Mouse (Mus musculus): ENCODE measurements around the gene Tmem88. TPM values are rescaled to one million over a fixed set of nuclear protein-coding genes. Genes with fewer than 3 reads are reported as not detected.

Tmem88 gene
- total RNA-seq, 2 experiments from 2014 or later, result 14.0 to 15.7 TPM

DNA sequence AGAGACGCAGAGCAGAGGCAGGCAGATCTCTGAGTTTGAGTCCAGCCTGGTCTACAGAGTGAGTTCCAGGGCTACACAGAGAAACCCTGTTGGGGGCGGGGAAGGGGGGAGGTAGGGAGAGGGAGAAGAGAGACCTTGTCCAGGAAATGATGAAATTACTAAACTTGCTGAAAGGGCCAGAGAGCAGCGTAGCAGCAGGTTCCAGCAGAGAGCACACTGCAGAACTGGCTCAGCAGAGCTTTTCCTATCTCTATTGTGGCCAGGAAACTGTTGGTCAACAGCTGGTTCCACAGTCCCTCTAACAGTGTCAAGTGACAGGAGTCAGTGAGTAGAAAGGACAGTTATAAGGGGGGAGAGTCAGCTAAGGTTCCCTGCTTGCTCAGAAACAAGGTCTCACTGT is 18.4 kb downstream of the Tmem88 start:
- DNase-seq, result no peak

DNA sequence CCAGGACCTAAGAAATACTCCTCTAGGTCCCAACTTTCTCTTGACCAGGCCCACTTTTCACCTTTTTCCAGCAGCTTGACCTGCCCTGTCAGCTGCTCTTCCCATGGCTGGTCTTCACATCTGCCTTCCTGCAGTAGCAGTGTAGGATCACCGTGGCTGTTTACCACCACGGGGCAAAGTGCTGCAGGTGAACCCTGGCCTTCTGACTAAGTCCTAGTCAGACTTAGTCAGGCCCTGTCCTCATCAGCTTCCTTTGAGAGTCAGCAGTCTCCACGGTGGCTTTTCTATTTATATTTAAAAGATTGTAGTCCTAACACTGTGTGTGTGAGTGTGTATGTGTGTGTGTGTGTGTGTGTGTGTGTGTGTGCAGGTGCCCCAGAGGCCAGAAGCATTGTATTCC is 20.3 kb downstream of the Tmem88 start:
- DNase-seq, result no peak

- no peak for DNase-seq
Measured at GRCm38 (mm10) chr11:69375646-69376045, 22.4 kb downstream of the Tmem88 start.

GRCm38 (mm10) chr11:69373223-69373965 is 24.6 kb downstream of the Tmem88 start:
- DNase-seq, result no peak

- DNase-seq, result no peak
Measured at GRCm38 (mm10) chr11:69372780-69373170, 25.3 kb downstream of the Tmem88 start.

DNA sequence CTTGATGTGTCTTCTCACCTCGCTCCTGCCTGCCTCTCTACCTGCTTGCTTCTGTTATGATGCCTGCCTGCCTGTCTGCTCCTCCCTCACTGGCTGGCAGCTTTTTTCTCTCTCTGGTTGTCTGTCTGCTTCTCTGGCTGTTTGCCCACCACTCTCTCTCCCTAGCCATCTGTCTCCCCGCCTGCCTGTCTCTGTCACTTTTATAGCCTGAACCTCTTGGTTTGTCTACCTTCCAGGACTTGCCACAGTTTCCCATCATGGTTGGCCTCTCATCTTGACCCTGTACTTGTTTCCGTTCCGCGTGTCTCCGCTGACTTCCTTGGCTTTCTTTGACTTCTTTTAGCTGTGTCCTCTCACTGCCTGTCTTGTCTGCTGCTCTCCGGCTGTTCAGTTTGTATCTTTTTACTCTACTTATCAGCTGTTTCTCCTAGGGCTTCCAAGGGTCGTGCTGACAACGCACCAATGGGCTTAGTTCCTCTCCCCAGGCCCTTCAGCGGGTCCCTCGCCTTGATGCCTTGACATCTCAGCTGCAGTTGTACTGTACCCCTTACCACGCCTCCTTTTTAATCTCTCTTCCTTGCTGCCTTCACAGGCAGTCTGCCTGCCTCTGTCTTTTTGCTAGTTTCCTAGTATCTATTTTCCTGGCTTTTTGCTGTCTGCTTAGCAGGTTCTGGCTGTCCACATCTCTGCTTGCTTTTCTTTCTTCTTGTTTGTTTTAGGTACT is 25.8 kb downstream of the Tmem88 start:
- DNase-seq, result no peak

DNA sequence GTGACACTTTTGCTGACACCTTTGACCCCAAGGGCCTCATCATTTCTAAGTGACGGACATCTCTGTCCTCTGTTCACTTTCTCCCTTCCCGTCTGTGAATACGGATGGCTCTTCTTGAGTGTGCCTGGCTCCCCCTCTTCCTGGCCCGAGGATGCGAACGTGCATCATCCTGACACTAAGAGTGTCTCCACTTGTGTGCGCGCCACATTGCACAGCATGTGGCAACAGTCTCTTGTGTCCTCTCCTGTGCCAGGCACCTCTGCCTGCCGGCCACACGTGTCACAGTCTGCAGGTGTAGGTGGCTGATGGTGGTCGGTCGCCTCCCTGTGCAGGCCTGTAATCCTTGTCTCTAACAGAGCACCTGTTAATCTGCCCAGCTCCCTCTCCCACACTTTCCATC is 26.4 kb downstream of the Tmem88 start:
- no peak for DNase-seq

DNA sequence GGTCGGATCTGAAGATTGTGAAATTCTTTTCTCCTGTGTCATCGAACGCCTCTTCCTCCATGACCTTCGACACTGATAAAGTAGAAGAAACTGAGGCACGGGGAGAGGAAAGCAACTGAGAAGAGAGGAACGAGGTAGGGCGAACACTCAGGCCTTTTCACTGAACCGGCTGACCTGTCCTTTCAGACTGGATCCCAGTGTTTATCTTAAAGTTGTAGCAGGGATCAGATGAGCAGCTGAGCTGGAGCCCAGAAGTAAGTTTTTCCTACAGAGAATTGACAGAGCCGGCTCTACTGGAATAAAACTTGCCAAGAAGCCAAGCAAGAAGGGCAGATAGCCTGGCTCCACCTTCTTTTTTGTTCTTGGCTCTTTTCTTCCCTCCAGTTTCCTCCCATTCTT is 27.2 kb downstream of the Tmem88 start:
- DNase-seq, result no peak

DNA sequence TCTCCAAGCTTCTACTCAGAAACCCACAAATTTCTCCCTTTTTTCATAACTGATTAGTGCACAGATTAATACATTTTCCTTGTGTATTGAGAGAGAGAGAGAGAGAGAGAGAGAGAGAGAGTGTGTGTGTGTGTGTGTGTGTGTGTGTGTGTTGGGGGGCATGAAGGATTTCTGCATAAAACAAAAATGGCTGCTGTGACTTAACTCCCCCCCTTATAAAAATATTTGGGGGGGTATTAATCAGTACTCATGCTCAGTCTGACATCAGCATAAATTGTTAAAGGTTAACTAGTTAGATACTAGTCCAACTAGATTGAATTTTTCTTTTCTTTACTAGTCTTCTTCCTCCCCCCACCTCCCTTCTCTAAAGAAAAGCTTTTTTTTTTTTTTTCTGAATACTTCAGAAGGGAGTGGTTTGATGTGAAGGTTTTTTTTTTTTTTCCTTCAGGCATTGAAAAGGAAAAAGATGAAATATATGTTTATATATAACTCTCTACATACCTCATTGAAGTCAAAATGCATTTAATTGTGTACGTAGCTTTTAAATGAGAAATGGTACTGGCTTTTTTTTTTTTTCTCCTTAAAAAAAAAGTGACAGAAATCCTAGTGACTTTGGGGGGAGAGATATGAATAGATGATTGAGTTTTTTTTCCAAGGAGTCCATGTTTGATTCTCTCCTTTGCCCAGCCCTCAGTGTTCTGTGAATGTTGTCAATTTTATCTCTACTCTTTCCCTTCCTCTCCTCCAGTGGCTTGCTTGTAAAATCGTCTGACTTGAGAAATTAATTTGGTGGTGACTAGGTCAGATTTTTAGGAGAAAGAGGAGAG is 27.8 kb downstream of the Tmem88 start:
- no peak for DNase-seq

DNA sequence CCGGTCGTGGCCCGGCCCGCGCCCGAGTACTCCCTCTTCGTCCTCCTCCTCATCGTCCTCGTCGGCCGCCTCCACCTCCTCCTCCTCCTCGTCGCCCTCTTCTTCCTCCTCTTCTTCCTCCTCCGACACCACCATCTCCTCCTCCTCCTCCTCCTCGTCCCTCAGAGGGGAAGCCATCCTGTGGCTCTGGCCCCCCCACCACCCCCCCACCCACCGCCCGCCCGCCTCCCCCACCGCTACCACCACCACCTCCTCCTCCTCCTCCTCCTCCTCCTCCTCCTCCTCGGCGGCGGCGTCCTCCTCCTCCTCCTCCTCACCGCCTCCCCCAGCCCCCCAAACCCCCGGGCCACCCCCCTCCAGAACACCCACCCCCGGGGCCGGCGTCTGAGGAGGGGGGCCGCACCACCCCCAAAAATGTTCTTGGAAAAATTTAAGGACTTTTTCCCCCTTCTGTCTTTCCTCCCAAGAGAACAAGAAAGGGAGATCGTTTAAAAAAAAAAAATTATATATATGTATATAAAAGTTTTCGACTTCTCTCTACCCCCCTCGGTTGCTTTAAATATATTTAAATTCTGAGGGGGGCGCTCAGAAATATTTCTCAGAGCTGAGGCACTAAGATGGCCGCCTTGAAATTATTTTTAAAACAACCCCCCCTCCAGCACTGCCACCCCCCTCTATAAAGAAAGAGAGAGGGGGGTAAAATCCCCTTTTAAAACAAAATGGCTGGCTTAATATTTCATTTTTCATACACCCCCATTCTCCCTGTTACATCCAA is 28.6 kb downstream of the Tmem88 start, which contains the start of gene Chd3:
TSS of gene Chd3 (minus strand) at position 192 of the 775 bp plus-strand sequence.
- DNase-seq, result no peak

- peak; percentile 46 for DNase-seq
Measured at GRCm38 (mm10) chr11:69368356-69369214, 29.4 kb downstream of the Tmem88 start.

- no peak for DNase-seq
Measured at GRCm38 (mm10) chr11:69367616-69368355, 30.2 kb downstream of the Tmem88 start.

DNA sequence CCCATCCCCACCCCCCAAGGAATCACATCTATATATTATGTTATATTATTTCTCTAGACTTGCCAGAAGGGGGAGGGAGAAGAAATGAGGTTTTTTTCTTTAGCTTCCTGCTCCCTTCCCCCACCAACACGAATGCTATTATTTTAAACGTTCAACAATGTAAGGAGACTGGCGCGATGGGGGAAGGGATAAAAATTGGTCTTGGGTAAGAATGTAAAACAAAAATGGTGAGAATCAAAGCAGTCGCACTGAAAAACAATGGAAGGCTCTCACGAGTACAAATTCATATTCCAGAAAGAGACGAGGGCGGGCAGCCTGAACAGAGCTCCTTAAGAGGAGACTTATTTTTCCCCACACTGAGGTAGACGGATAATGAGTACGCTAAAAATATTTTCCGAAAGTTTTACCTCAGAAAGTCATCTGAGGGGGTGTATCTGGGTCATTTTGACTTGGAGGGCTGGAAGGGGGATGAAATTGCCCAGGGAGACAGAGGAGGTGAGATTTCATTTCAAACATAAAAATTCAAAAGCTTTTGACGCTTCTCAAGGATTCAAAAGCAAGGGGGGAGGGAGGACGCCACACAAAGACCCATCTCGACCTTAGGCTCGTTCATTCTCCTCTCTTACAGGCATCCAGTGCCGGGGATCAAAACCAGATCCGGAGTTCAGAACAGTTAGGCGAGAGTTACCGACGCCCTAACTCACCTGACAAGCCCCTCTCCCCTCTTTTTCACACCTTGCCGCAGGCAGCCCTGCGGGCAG is 31.0 kb downstream of the Tmem88 start:
- DNase-seq, result no peak

GRCm38 (mm10) chr11:69366157-69366854 is 31.7 kb downstream of the Tmem88 start:
- peak; percentile 96 for DNase-seq

GRCm38 (mm10) chr11:69365722-69366121 is 32.3 kb downstream of the Tmem88 start:
- peak; percentile 41 for DNase-seq

DNA sequence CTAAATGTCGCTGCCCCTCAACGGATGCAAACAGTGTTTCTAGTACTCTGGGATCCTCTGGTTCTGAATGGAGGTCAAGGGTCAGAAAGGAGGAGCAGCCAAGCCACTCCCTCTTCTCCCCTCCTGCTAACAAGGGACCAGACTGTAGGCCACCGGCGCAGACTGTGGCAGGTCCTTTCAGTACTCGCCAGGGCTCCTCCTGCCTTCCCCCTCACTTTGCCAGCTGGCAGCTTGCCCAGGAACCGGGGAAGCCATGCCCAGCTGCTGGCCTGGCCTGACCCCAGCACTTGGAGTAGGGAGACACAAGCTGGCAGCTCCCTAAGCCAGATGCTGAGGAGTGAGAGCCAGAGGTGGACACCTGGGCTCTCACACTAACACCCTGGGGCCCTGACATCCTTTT is 33.1 kb downstream of the Tmem88 start:
- DNase-seq, result peak; percentile 99

DNA sequence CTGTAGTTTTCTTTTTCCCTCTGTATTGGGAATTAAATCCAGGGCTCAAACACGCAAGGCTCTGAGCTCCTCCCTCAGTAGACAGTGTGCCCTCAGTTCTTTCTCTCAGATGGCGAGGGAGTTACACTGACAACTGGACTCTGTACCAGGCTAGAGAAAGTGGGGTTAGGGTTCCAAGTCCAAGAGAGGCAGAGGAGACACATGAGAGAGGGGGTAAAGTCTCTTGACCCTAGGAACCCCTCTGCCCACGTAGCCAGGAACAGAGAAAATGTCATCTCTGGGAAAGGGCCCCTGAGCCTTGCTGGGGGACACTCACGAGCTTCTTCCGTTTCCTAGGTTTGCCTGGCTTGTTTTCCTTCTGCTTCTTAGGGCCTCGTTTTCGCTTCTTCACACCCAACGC is 33.7 kb downstream of the Tmem88 start:
- no peak for DNase-seq

DNA sequence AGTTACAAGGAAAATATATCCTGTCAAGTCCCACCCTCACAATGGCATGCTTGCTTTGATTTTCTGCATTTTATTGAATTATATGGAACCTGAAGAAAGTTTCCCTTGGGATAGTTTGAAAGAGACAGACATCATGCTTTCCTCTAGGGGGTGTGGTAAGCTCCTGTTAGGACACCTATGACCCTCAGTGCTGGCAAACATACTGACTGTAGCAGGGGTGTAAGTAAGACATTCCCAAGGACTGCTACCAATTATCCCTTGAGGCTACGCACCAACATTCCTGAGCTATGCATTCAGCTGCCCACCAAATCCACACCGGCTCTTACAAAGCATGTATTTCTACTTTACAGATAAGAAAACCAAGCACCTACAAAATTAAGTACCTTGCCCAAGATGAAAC is 35.6 kb downstream of the Tmem88 start:
- DNase-seq, result no peak

DNA sequence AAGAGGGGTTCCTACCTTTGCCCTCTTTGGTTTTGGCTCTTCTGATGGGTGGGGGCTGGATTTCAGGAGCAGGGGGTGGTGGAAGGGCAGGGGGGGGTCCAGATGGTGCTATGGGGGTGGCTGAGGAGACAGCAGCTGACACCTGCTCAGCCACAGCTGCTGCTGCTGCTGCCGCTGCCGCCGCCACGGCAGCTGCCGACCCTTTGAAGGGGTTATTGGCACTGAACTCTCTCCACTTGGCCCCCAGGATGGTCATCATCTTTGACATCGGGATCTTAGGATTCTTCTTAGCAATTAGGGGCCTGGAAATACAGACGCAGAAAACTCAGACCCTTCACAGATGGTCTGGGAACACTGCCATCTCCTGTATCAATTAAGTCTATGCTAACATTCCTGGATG is 36.0 kb downstream of the Tmem88 start:
- DNase-seq, result no peak
